Mouse (Mus musculus): ENCODE data around the gene Zhx3.

DNA sequence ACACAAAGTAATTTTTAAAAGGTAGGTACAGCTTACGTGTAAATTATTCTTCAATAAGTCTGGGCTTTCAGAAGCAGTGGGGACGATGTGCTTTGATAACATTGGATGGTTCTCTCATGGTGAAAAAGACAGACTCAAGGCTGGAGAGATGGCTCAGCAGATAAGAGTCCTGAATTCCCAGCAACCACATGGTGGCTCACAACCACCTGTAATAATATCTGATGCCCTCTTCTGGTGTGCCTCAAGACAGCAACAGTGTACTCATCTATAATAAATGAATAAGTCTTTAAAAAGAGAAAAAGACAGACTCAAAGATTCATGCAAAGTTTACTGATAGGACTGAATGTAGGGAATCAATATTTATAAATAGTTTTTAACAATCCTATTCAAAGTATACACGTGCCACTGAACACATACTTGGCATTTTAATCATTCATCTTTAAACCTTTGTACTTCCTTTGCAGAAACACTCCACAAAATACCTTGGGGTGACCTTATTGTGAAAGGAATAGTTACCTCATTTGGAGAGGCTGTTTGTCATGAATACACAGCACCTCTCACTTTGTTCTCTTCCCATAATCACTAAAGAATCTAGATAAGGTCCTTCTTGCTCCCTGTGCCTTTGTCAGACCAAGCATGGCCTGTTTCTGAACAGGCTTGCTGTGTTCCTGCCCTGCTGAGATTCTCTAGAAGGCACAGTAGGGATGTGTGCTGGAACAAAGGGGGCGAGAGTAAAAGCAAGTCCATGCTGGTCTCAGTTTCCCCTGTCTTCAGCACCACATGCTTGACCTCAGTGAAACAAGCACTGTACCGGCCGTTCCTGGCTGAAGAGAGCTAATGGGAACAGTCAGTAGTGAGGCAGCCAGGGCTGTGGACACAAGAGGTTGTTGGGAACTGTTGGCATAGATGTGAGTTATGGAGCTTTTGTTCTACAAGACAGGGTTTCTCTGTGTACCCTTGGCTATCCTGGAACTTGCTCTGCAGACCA is 146.6 kb downstream of the Zhx3 start:
- TF ChIP-seq CTCF (IDR thresholded peaks at IDR 0.05) (peak; percentile 33), EP300 (IDR thresholded peaks at IDR 0.05; ENCODE audit: insufficient read depth, low read depth, low read length) (no peak)
